Mouse (Mus musculus): ENCODE measurements at regions not wholly inside any gene's neighbourhood (a gene's known extent, or its start where the extent isn't known, plus 50 kb on each side); places are given as distances from the start of the nearest gene placed in this dataset.

GRCm38 (mm10) chr10:125667906-125668305 lies 278.6 kb upstream of the Slc16a7 start:
- no peaks in the 10 kb centered on the region for H3K27me3 ChIP-seq (ENCODE audit: control insufficient read depth in 1 of 2, insufficient read depth in 2 of 2, low read length in 2 of 2)
- no peaks in the 10 kb centered on the region for H3K9me3 ChIP-seq (replicated peaks; ENCODE audit: insufficient read depth, low read length)
- no peaks in the 10 kb centered on the region for H3K4me1 ChIP-seq (ENCODE audit: control insufficient read depth in 1 of 2, insufficient read depth in 2 of 2, low read length in 2 of 2)
- no peak overlapping the region for H3K4me3 ChIP-seq (ENCODE audit: control insufficient read depth in 1 of 2, insufficient read depth in 1 of 2, low read depth in 2 of 2, low read length in 2 of 2)
- no peaks in the 10 kb centered on the region for H3K79me2 ChIP-seq (ENCODE audit: control insufficient read depth, insufficient read depth, low read length, poor library complexity)
- H3K9ac ChIP-seq (ENCODE audit: control insufficient read depth, low read depth, low read length, poor library complexity, severe bottlenecking) = no peak overlapping the region
- TF ChIP-seq TBP (IDR thresholded peaks at IDR 0.05; ENCODE audit: low read depth, low read length) = no peak
- no peak for TF ChIP-seq MAFK (IDR thresholded peaks at IDR 0.05; ENCODE audit: borderline replicate concordance, low read depth, low read length)
- TF ChIP-seq NELFE (IDR thresholded peaks at IDR 0.05; ENCODE audit: low read depth, low read length) = no peak
- no peak for TF ChIP-seq ETS1 (IDR thresholded peaks at IDR 0.05; ENCODE audit: low read depth, low read length)
- TF ChIP-seq RCOR1 (IDR thresholded peaks at IDR 0.05; ENCODE audit: low read depth, low read length) = no peak
- TF ChIP-seq GABPA (IDR thresholded peaks at IDR 0.05; ENCODE audit: low read depth, low read length) = no peak
- no peak for TF ChIP-seq JUND (IDR thresholded peaks at IDR 0.05; ENCODE audit: low read depth, low read length)
- no peak for TF ChIP-seq POLR2AphosphoS2 (IDR thresholded peaks at IDR 0.05; ENCODE audit: low read length)
- no peak for TF ChIP-seq MEF2A (IDR thresholded peaks at IDR 0.05; ENCODE audit: extremely low read depth, insufficient replicate concordance, low read depth, low read length, poor library complexity, severe bottlenecking)
- no peak for TF ChIP-seq ZC3H11A (IDR thresholded peaks at IDR 0.05; ENCODE audit: low read depth, low read length)
- H3K27ac ChIP-seq (ENCODE audit: control insufficient read depth, low read depth, low read length) = no peak overlapping the region
- no peak for DNase-seq (ENCODE audit: low read depth, low spot score)
- H3K36me3 ChIP-seq (ENCODE audit: control insufficient read depth in 1 of 2, insufficient read depth in 2 of 2, low read length in 2 of 2) = no peaks in the 10 kb centered on the region

- H3K9me3 ChIP-seq (replicated peaks; ENCODE audit: insufficient read depth, low read length) = no peaks in the 10 kb centered on the region
- no peak overlapping the region for H3K9ac ChIP-seq (ENCODE audit: control insufficient read depth, low read depth, low read length, poor library complexity, severe bottlenecking)
- H3K27me3 ChIP-seq (ENCODE audit: control insufficient read depth in 1 of 2, insufficient read depth in 2 of 2, low read length in 2 of 2) = no peaks in the 10 kb centered on the region
- no peak overlapping the region for H3K4me3 ChIP-seq (ENCODE audit: control insufficient read depth in 1 of 2, insufficient read depth in 1 of 2, low read depth in 2 of 2, low read length in 2 of 2)
- no peak for TF ChIP-seq MAFK (IDR thresholded peaks at IDR 0.05; ENCODE audit: borderline replicate concordance, low read depth, low read length)
- no peak for TF ChIP-seq JUND (IDR thresholded peaks at IDR 0.05; ENCODE audit: low read depth, low read length)
- TF ChIP-seq RAD21 (IDR thresholded peaks at IDR 0.05; ENCODE audit: low read depth, low read length) = no peak
- TF ChIP-seq ETS1 (IDR thresholded peaks at IDR 0.05; ENCODE audit: low read depth, low read length) = no peak
- TF ChIP-seq POLR2AphosphoS2 (IDR thresholded peaks at IDR 0.05; ENCODE audit: low read length) = no peak
- no peak for TF ChIP-seq MAZ (IDR thresholded peaks at IDR 0.05; ENCODE audit: low read depth, low read length)
- TF ChIP-seq POLR2AphosphoS5 (IDR thresholded peaks at IDR 0.05; ENCODE audit: borderline replicate concordance, low read depth, low read length) = no peak
- TF ChIP-seq TAL1 (IDR thresholded peaks at IDR 0.05; ENCODE audit: low read length) = no peak
- no peak for TF ChIP-seq ZNF384 (IDR thresholded peaks at IDR 0.05; ENCODE audit: low read depth, low read length)
- TF ChIP-seq KAT2A (conservative IDR thresholded peaks at IDR 0.05; ENCODE audit: low read depth, low read length) = no peak
- no peak for TF ChIP-seq ZMIZ1 (IDR thresholded peaks at IDR 0.05; ENCODE audit: low read depth, low read length)
- TF ChIP-seq ZC3H11A (IDR thresholded peaks at IDR 0.05; ENCODE audit: low read depth, low read length) = no peak
- no peak for TF ChIP-seq MXI1 (IDR thresholded peaks at IDR 0.05; ENCODE audit: low read depth, low read length)
- TF ChIP-seq ZKSCAN1 (IDR thresholded peaks at IDR 0.05; ENCODE audit: low read depth, low read length) = no peak
- TF ChIP-seq BHLHE40 (IDR thresholded peaks at IDR 0.05; ENCODE audit: borderline replicate concordance, low read depth, low read length) = no peak
- TF ChIP-seq MYB (IDR thresholded peaks at IDR 0.05; ENCODE audit: low read depth, low read length) = no peak
- no peak for TF ChIP-seq MAX (IDR thresholded peaks at IDR 0.05; ENCODE audit: low read length)
- no peak for TF ChIP-seq NRF1 (IDR thresholded peaks at IDR 0.05; ENCODE audit: insufficient read depth, low read depth, low read length, poor library complexity, severe bottlenecking)
- TF ChIP-seq SMC3 (IDR thresholded peaks at IDR 0.05; ENCODE audit: low read depth, low read length) = no peak
- no peak for TF ChIP-seq POLR2A (IDR thresholded peaks at IDR 0.05; ENCODE audit: control insufficient read depth in 1 of 2, insufficient read depth in 1 of 2, low read depth in 1 of 2, low read length in 2 of 2, poor library complexity in 1 of 2)
- H3K27ac ChIP-seq (ENCODE audit: control insufficient read depth, low read depth, low read length) = no peak overlapping the region
- no peaks in the 10 kb centered on the region for H3K4me1 ChIP-seq (ENCODE audit: control insufficient read depth in 1 of 2, insufficient read depth in 2 of 2, low read length in 2 of 2)
- no peak for DNase-seq (ENCODE audit: low read depth, low spot score)
- H3K79me2 ChIP-seq (ENCODE audit: control insufficient read depth, insufficient read depth, low read length, poor library complexity) = no peaks in the 10 kb centered on the region
- H3K36me3 ChIP-seq (ENCODE audit: control insufficient read depth in 1 of 2, insufficient read depth in 2 of 2, low read length in 2 of 2) = no peaks in the 10 kb centered on the region
These were observed 284.4 kb upstream of the Slc16a7 start for GRCm38 (mm10) chr10:125673637-125674036.
